Mouse (Mus musculus) cerebellum, adult (tissue): ENCODE data around the gene Glmn.

Experiments
- ATAC-seq: cut with Nextera tagmentation; 2 replicates; pipeline ENCODE4 v1.9.2; 2017; ENCODE audit warnings: mild to moderate bottlenecking, moderate library complexity, mixed read lengths; ENCODE audit not compliant: insufficient number of reproducible peaks, low FRiP score, low TSS enrichment

Gene Glmn

GRCm38 (mm10) chr5:107521386-107521785 lies 76.3 kb downstream of the Glmn start:
- no peak for ATAC-seq

- no peak for ATAC-seq
Observed at GRCm38 (mm10) chr5:107518602-107519001, 79.1 kb downstream of the Glmn start.

- no peak for ATAC-seq
Observed at GRCm38 (mm10) chr5:107516087-107516486, 81.6 kb downstream of the Glmn start.

- no peak for ATAC-seq
Observed at GRCm38 (mm10) chr5:107515453-107515852, 82.2 kb downstream of the Glmn start.

GRCm38 (mm10) chr5:107513583-107513982 lies 84.1 kb downstream of the Glmn start:
- peak; percentile 61; the same call in 1 of the 2 replicates for ATAC-seq

GRCm38 (mm10) chr5:107511326-107511725 lies 86.4 kb downstream of the Glmn start:
- ATAC-seq: no peak

GRCm38 (mm10) chr5:107510503-107510902 lies 87.2 kb downstream of the Glmn start:
- no peak for ATAC-seq

- no peak for ATAC-seq
Observed at GRCm38 (mm10) chr5:107507321-107507720, 90.4 kb downstream of the Glmn start, which contains the start of gene Gm42669. Gene Gm42669 (plus strand): TSS chr5:107507621.

- ATAC-seq: no peak
Observed at GRCm38 (mm10) chr5:107500741-107501140, 96.9 kb downstream of the Glmn start.

GRCm38 (mm10) chr5:107499891-107500535 lies 97.7 kb downstream of the Glmn start:
- ATAC-seq: no peak
